Mouse (Mus musculus) brain, embryonic 14.5 days (tissue): ENCODE measurements around the gene Cbx5.

Source experiments
- CTCF ChIP-seq: fragments of 200-500 bp; IDR thresholded peaks from 2 replicates; pipeline ENCODE4 v1.5.1; 2012; ENCODE audit warnings: inconsistent platforms, mild to moderate bottlenecking, moderate library complexity, borderline replicate concordance; ENCODE audit not compliant: insufficient read depth, insufficient read length; ENCODE audit errors: extremely low read depth
- POLR2A ChIP-seq: fragments of 200-500 bp; IDR thresholded peaks from 2 replicates; pipeline ENCODE4 v1.6.1; 2012; ENCODE audit warnings: mild to moderate bottlenecking, inconsistent platforms, borderline replicate concordance; ENCODE audit not compliant: poor library complexity, insufficient read depth, insufficient read length, severe bottlenecking; ENCODE audit errors: extremely low read depth

GRCm38 (mm10) chr15:103187803-103188202 is 51.8 kb downstream of the Cbx5 start:
- TF ChIP-seq CTCF (no peak), POLR2A (no peak)
